ENCODE assay signal across 8 mouse cellular contexts in the genomic region with DNA sequence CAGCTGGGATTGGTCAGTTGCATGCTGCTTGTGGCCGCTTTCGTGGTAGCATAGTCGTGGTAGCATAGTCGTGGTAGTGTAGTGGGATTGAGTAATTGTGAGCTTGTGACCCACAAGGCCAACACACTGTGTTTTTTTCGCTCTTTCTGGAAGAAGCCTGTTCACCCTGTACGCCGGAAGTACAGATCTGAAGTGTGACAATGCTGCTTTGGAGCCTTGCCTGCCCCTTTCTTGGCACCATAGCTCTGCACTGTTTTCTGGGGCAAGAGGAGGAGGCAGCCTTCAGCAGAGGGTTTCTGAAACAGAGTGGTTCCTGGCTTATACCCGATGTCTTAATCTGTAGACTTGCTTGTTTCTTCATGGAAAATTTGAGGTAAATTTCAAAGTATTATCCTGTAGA. TPM values are rescaled to one million over a fixed set of nuclear protein-coding genes. Genes with fewer than 3 reads are reported as not detected.
A peak's percentile ranks its signal among the peaks of the same experiment; 100 is the strongest.
DNase-seq lines count a peak whose midpoint lies in the region; ATAC-seq and TF ChIP-seq lines count a peak whose summit lies in the region.

No protein-coding gene starts in this region.

- 49% methylated on average over 8 of the region's 8 CpGs for WGBS in liver, embryonic 13.5 days (ENCODE audit: insufficient replicate concordance)
- WGBS in liver, postnatal 0 days (ENCODE audit: insufficient replicate concordance): 49% methylated on average over 8 of the region's 8 CpGs
- WGBS in midbrain, embryonic 13.5 days: 95% methylated on average over 8 of the region's 8 CpGs

- no peak for TF ChIP-seq EP300 in liver, postnatal 0 days (IDR thresholded peaks at IDR 0.05; ENCODE audit: low read depth)

- peak; percentile 77 for ATAC-seq in cerebellum, adult (ENCODE audit: insufficient number of reproducible peaks, low FRiP score, low TSS enrichment)
- no peak for ATAC-seq in liver, embryonic 13.5 days (ENCODE audit: low read depth)
- ATAC-seq in liver, postnatal 0 days: no peak
- no peak for ATAC-seq in midbrain, embryonic 13.5 days

- no peaks in the 10 kb centered on the region for H3K36me3 ChIP-seq in liver, embryonic 13.5 days
- no peaks in the 10 kb centered on the region for H3K36me3 ChIP-seq in liver, postnatal 0 days (replicated peaks; ENCODE audit: insufficient read depth, low read length)
- no peaks in the 10 kb centered on the region for H3K36me3 ChIP-seq in midbrain, embryonic 13.5 days

- H3K4me1 ChIP-seq in liver, embryonic 13.5 days (replicated peaks): peaks cover 92% of the 10 kb centered on the region
- H3K4me1 ChIP-seq in liver, postnatal 0 days (ENCODE audit: insufficient read depth): peaks cover 33% of the 10 kb centered on the region
- peaks cover 26% of the 10 kb centered on the region; the same call in 1 of the 2 replicates for H3K4me1 ChIP-seq in midbrain, embryonic 13.5 days (replicated peaks)

- H3K9ac ChIP-seq in liver, embryonic 13.5 days: no peak overlapping the region
- no peak overlapping the region for H3K9ac ChIP-seq in liver, postnatal 0 days (replicated peaks)
- no peak overlapping the region for H3K9ac ChIP-seq in midbrain, embryonic 13.5 days (replicated peaks)

- no peak for TF ChIP-seq CTCF in liver, postnatal 0 days (IDR thresholded peaks at IDR 0.05; ENCODE audit: low read depth)

- no peak overlapping the region for H3K4me3 ChIP-seq in liver, embryonic 13.5 days (replicated peaks)
- no peak overlapping the region for H3K4me3 ChIP-seq in liver, postnatal 0 days (ENCODE audit: low read depth, low read length)
- H3K4me3 ChIP-seq in midbrain, embryonic 13.5 days (replicated peaks): no peak overlapping the region

- H3K9me3 ChIP-seq in liver, embryonic 13.5 days (replicated peaks): no peaks in the 10 kb centered on the region
- H3K9me3 ChIP-seq in liver, postnatal 0 days (ENCODE audit: low read length): no peaks in the 10 kb centered on the region
- no peaks in the 10 kb centered on the region for H3K9me3 ChIP-seq in midbrain, embryonic 13.5 days

- peak overlapping the region; percentile 9; the same call in 1 of the 2 replicates for H3K27ac ChIP-seq in liver, embryonic 13.5 days
- H3K27ac ChIP-seq in liver, postnatal 0 days (ENCODE audit: low read depth): no peak overlapping the region
- no peak overlapping the region for H3K27ac ChIP-seq in midbrain, embryonic 13.5 days

- no peak overlapping the region for H3K4me2 ChIP-seq in liver, embryonic 13.5 days
- H3K4me2 ChIP-seq in liver, postnatal 0 days (ENCODE audit: low read depth, low read length): no peak overlapping the region
- no peak overlapping the region for H3K4me2 ChIP-seq in midbrain, embryonic 13.5 days (replicated peaks)

- no peaks in the 10 kb centered on the region for H3K27me3 ChIP-seq in liver, embryonic 13.5 days
- no peaks in the 10 kb centered on the region for H3K27me3 ChIP-seq in liver, postnatal 0 days (ENCODE audit: insufficient read depth, low read length)
- no peaks in the 10 kb centered on the region for H3K27me3 ChIP-seq in midbrain, embryonic 13.5 days

- no peak for DNase-seq in cerebellum, postnatal 4 days (ENCODE audit: low spot score in 2 of 2)
- no peak for DNase-seq in liver, embryonic 13.5 days
- no peak for DNase-seq in liver, postnatal 0 days
- DNase-seq in lung, adult 18-20 months: peak; percentile 38 to 65
- peak; percentile 68 for DNase-seq in thymus, postnatal 25 days
- DNase-seq in neural tube, embryonic 10.5 days (ENCODE audit: extremely low spot score, low spot score): no peak

RNA-seq across cellular contexts. Expression of a gene that starts 23.3 kb away (rescaled TPM):
- polyA plus RNA-seq in liver, embryonic 13.5 days (2015; fragmentation: Nextera tagmentation; extraction: Ambion mirVana): 10.5 and 12.6 TPM in 2 replicates
- polyA plus RNA-seq in liver, postnatal 0 days (2015; fragmentation: Nextera tagmentation; extraction: Ambion mirVana): 5.4 and 6.0 TPM in 2 replicates
- 31.8 and 35.4 TPM in 2 replicates for polyA plus RNA-seq in midbrain, embryonic 13.5 days (2015; fragmentation: Nextera tagmentation; extraction: Ambion mirVana)

Comparison
In these comparisons a context has a peak if more than half of its experiments do, and no peak if none do; other contexts are left out.
1. DNase-seq: peak in lung, adult 18-20 months (2 of 2) and thymus, postnatal 25 days (single experiment); none in cerebellum, postnatal 4 days (0 of 2), liver, embryonic 13.5 days (single experiment), liver, postnatal 0 days (single experiment) and neural tube, embryonic 10.5 days (single experiment).